Mouse (Mus musculus) heart, embryonic 11.5 days (tissue): Measurements from ENCODE around the gene Gm49450. TPM values are rescaled to one million over a fixed set of nuclear protein-coding genes. Genes with fewer than 3 reads are reported as not detected.
A peak's percentile ranks its signal among the peaks of the same experiment; 100 is the strongest.

Experiments used
- ATAC-seq: fragments of 200-750 bp; cut with Nextera tagmentation; replicated peaks from 2 replicates; pipeline ENCODE4 v1.8.0; 2017; ENCODE audit warnings: moderate library complexity; ENCODE audit not compliant: insufficient number of reproducible peaks, low FRiP score, low TSS enrichment
- H3K27ac ChIP-seq: fragments of 300-500 bp; sonication (generic); 2 replicates; pipeline ENCODE4 v1.5.1; 2014; ENCODE audit warnings: mild to moderate bottlenecking, low read depth, low read length
- H3K27me3 ChIP-seq: fragments of 300-500 bp; sonication (generic); 2 replicates; pipeline ENCODE4 v1.6.1; 2014; ENCODE audit warnings: mild to moderate bottlenecking, low read length, mixed read lengths; ENCODE audit not compliant: control insufficient read depth, insufficient read depth
- H3K36me3 ChIP-seq: fragments of 300-500 bp; sonication (generic); 2 replicates; pipeline ENCODE4 v1.6.1; 2014; ENCODE audit warnings: mild to moderate bottlenecking, low read length, moderate library complexity, mixed read lengths; ENCODE audit not compliant: control insufficient read depth, insufficient read depth
- H3K4me1 ChIP-seq: fragments of 300-500 bp; sonication (generic); 2 replicates; pipeline ENCODE4 v1.6.1; 2014; ENCODE audit warnings: low read length; ENCODE audit not compliant: control insufficient read depth, insufficient read depth
- H3K4me2 ChIP-seq: fragments of 300-500 bp; sonication (generic); 2 replicates; pipeline ENCODE4 v1.6.1; 2014; ENCODE audit warnings: mild to moderate bottlenecking, moderate library complexity
- H3K4me3 ChIP-seq: fragments of 300-500 bp; sonication (generic); 2 replicates; pipeline ENCODE4 v1.5.1; 2014; ENCODE audit warnings: low read depth, low read length
- H3K9ac ChIP-seq: fragments of 300-500 bp; sonication (generic); 2 replicates; pipeline ENCODE4 v1.6.1; 2014; ENCODE audit warnings: mild to moderate bottlenecking, low read depth, low read length, moderate library complexity
- H3K9me3 ChIP-seq: fragments of 300-500 bp; sonication (generic); replicated peaks from 2 replicates; pipeline ENCODE4 v1.6.1; 2016; ENCODE audit warnings: low read length; ENCODE audit not compliant: control insufficient read depth
- WGBS: fragments of 180-500 bp; shearing (Covaris S2); extraction: QIAGEN DNeasy Blood & Tissue Kit; methylation state at CpG from one replicate; pipeline ENCODE4 v1.1.7; 2014; ENCODE audit not compliant: insufficient replicate concordance; 5-methylcytosine and 5-hydroxymethylcytosine counted together
- polyA plus RNA-seq: library from polyadenylated mRNA; unstranded; fragments of >200 nt; fragmentation: Nextera tagmentation; extraction: Ambion mirVana; gene quantifications from 2 replicates; pipeline ENCODE4 v1.2.1, GENCODE M21; 2014

The Gm49450 gene
- polyA plus RNA-seq, 1 experiment from 2014 or later: not detected

GRCm38 (mm10) chr15:98916016-98916415 lies 37.3 kb downstream of the Gm49450 start:
- Histone ChIP-seq H3K4me1 (peaks cover 12% of the 10 kb centered on the region), H3K4me2 (peak overlapping the region; percentile 84; the same call in 1 of the 2 replicates), H3K36me3 (peaks cover 12% of the 10 kb centered on the region), H3K9ac (no peak overlapping the region), H3K27ac (no peak overlapping the region), H3K4me3 (0 out of 2 replicates have a peak overlapping the region, but pooled peaks have one; percentile 93), H3K9me3 (no peaks in the 10 kb centered on the region), H3K27me3 (no peaks in the 10 kb centered on the region)
- ATAC-seq: no peak
- WGBS: 84% methylated on average over 4 of the region's 4 CpGs

GRCm38 (mm10) chr15:98914903-98915302 lies 38.4 kb downstream of the Gm49450 start:
- Histone ChIP-seq H3K36me3 (peaks cover 13% of the 10 kb centered on the region), H3K27me3 (no peaks in the 10 kb centered on the region), H3K4me3 (no peak overlapping the region), H3K4me1 (peaks cover 12% of the 10 kb centered on the region), H3K4me2 (no peak overlapping the region), H3K9me3 (no peaks in the 10 kb centered on the region), H3K9ac (no peak overlapping the region), H3K27ac (no peak overlapping the region)
- no peak for ATAC-seq
- 88% methylated on average over 6 of the region's 6 CpGs for WGBS

GRCm38 (mm10) chr15:98904692-98905091 lies 48.7 kb downstream of the Gm49450 start:
- WGBS: 31% methylated on average over 10 of the region's 10 CpGs
- no peaks in the 10 kb centered on the region for H3K27me3 ChIP-seq
- H3K9me3 ChIP-seq: no peaks in the 10 kb centered on the region
- H3K27ac ChIP-seq: no peak overlapping the region
- H3K4me2 ChIP-seq: no peak overlapping the region
- H3K4me1 ChIP-seq: no peaks in the 10 kb centered on the region
- H3K9ac ChIP-seq: no peak overlapping the region
- no peak overlapping the region for H3K4me3 ChIP-seq
- no peak for ATAC-seq
- H3K36me3 ChIP-seq: peaks cover 22% of the 10 kb centered on the region

- H3K9ac ChIP-seq: no peak overlapping the region
- 81% methylated on average over 2 of the region's 2 CpGs for WGBS
Observed at GRCm38 (mm10) chr15:98902600-98902999, 50.8 kb downstream of the Gm49450 start.

GRCm38 (mm10) chr15:98901530-98901929 lies 51.8 kb downstream of the Gm49450 start:
- Histone ChIP-seq H3K9me3 (no peaks in the 10 kb centered on the region), H3K4me1 (peaks cover 19% of the 10 kb centered on the region), H3K27me3 (peaks cover 28% of the 10 kb centered on the region), H3K4me3 (no peak overlapping the region), H3K9ac (no peak overlapping the region), H3K4me2 (no peak overlapping the region), H3K36me3 (peaks cover 13% of the 10 kb centered on the region), H3K27ac (no peak overlapping the region)
- 57% methylated on average over 1 of the region's 1 CpGs for WGBS
- ATAC-seq: no peak

More at GRCm38 (mm10) chr15:98902600-98902999, 50.8 kb downstream of the Gm49450 start:
- H3K9me3 ChIP-seq: no peaks in the 10 kb centered on the region
- H3K36me3 ChIP-seq: peaks cover 16% of the 10 kb centered on the region
- ATAC-seq: no peak
- H3K27me3 ChIP-seq: peaks cover 18% of the 10 kb centered on the region
- no peak overlapping the region for H3K4me2 ChIP-seq
- H3K4me1 ChIP-seq: peaks cover 11% of the 10 kb centered on the region
- no peak overlapping the region for H3K4me3 ChIP-seq
- H3K27ac ChIP-seq: no peak overlapping the region

GRCm38 (mm10) chr15:98897928-98898800 lies 55.2 kb downstream of the Gm49450 start, which contains the start of gene Dhh:
TSS of gene Dhh (minus strand) at chr15:98898540.
- ATAC-seq: peak; percentile 23; the same call in 1 of the 2 replicates
- WGBS: under 1% methylated on average over 41 of the region's 41 CpGs
- Histone ChIP-seq H3K36me3 (peaks cover 3% of the 10 kb centered on the region), H3K27ac (peak within 1 kb of the TSS; percentile 87), H3K9me3 (no peaks in the 10 kb centered on the region), H3K27me3 (peaks cover 58% of the 10 kb centered on the region), H3K9ac (peak within 1 kb of the TSS; percentile 22; the same call in 1 of the 2 replicates), H3K4me3 (peak within 1 kb of the TSS; percentile 42), H3K4me1 (peaks cover 48% of the 10 kb centered on the region), H3K4me2 (peak within 1 kb of the TSS; percentile 100)

- no peaks in the 10 kb centered on the region for H3K9me3 ChIP-seq
- H3K4me3 ChIP-seq: peak overlapping the region; percentile 42
- no peak overlapping the region for H3K9ac ChIP-seq
- no peak for ATAC-seq
- H3K27me3 ChIP-seq: peaks cover 63% of the 10 kb centered on the region
- H3K4me2 ChIP-seq: peak overlapping the region; percentile 100
- WGBS: 3% methylated on average over 10 of the region's 10 CpGs
- H3K36me3 ChIP-seq: no peaks in the 10 kb centered on the region
- peak overlapping the region; percentile 87 for H3K27ac ChIP-seq
- peaks cover 48% of the 10 kb centered on the region for H3K4me1 ChIP-seq
Observed at GRCm38 (mm10) chr15:98897495-98897894, 55.9 kb downstream of the Gm49450 start.

GRCm38 (mm10) chr15:98895635-98896589 lies 57.4 kb downstream of the Gm49450 start:
- H3K4me2 ChIP-seq: peak overlapping the region; percentile 100
- ATAC-seq: peak; percentile 60
- 1% methylated on average over 41 of the region's 41 CpGs for WGBS
- peak overlapping the region; percentile 61 for H3K4me3 ChIP-seq
- peak overlapping the region; percentile 87 for H3K27ac ChIP-seq
- H3K4me1 ChIP-seq: peaks cover 48% of the 10 kb centered on the region
- no peaks in the 10 kb centered on the region for H3K9me3 ChIP-seq
- no peaks in the 10 kb centered on the region for H3K36me3 ChIP-seq
- peaks cover 63% of the 10 kb centered on the region for H3K27me3 ChIP-seq
- H3K9ac ChIP-seq: peak overlapping the region; percentile 74
